Mouse (Mus musculus) bone marrow, adult 2 months (tissue): ENCODE measurements around the gene Gm20721.

ENCODE experiments used
- CTCF ChIP-seq: fragments of 200-500 bp; IDR thresholded peaks from 2 replicates; pipeline ENCODE4 v1.5.1; 2011; ENCODE audit warnings: low read length, control low read depth; ENCODE audit not compliant: control insufficient read depth, insufficient read depth
- POLR2A ChIP-seq: fragments of 200-500 bp; IDR thresholded peaks from 2 replicates; pipeline ENCODE4 v1.6.1; 2011; ENCODE audit warnings: low read depth, mild to moderate bottlenecking, control low read depth, low read length, borderline replicate concordance; ENCODE audit not compliant: control insufficient read depth

- no peak for TF ChIP-seq CTCF
- TF ChIP-seq POLR2A = no peak
Measured at GRCm38 (mm10) chr2:174334415-174334814, 12.1 kb downstream of the Gm20721 start.
